Mouse (Mus musculus) CH12.LX (cell line): ENCODE measurements around the gene Cnst. TPM values are rescaled to one million over a fixed set of nuclear protein-coding genes. Genes with fewer than 3 reads are reported as not detected.

Source experiments
- DNase-seq: peaks from one replicate; pipeline ENCODE4 v3.0.0-alpha.2; 2013; ENCODE audit errors: extremely low read depth
- H3K27ac ChIP-seq: 2 replicates; pipeline ENCODE4 v1.5.1; 2012; ENCODE audit warnings: low read depth, mild to moderate bottlenecking, control low read depth, moderate library complexity; ENCODE audit not compliant: insufficient read depth
- H3K27me3 ChIP-seq: replicated peaks from 2 replicates; pipeline ENCODE3; 2012; ENCODE audit warnings: inconsistent platforms
- H3K36me3 ChIP-seq, 2 experiments: replicated peaks in 1 of 2; 2 replicates each; pipeline versions ENCODE3 to v1.6.1; 2012; ENCODE audit warnings: inconsistent platforms in 1 of 2, low read length in 1 of 2, mild to moderate bottlenecking in 1 of 2, mixed read lengths in 1 of 2, moderate library complexity in 1 of 2; ENCODE audit not compliant: control insufficient read depth in 1 of 2, insufficient read depth in 1 of 2
- H3K4me1 ChIP-seq, 2 experiments: 2 replicates each; pipeline ENCODE4 v1.6.1; 2012; ENCODE audit warnings: inconsistent platforms in 1 of 2, moderate library complexity in 1 of 2; ENCODE audit not compliant: insufficient read depth in 2 of 2, control insufficient read depth in 1 of 2
- H3K4me2 ChIP-seq: 2 replicates; pipeline ENCODE4 v1.6.1; 2012; ENCODE audit warnings: low read depth, mild to moderate bottlenecking, control low read depth; ENCODE audit not compliant: poor library complexity, insufficient read depth, severe bottlenecking
- H3K4me3 ChIP-seq, 3 experiments: fragments of 150-350 bp in 1 of 3; sonication (generic) in 1 of 3; replicated peaks in 1 of 3; 2 replicates each; pipeline versions ENCODE3 to v1.5.1; 2011 to 2012; ENCODE audit warnings: low read depth in 2 of 3, low read length in 2 of 3, mild to moderate bottlenecking in 2 of 3, moderate library complexity in 2 of 3, control low read depth in 1 of 3, improper control_type of control experiment in 1 of 3, inconsistent platforms in 1 of 3, mixed read lengths in 1 of 3; ENCODE audit not compliant: poor library complexity in 1 of 3
- H3K79me2 ChIP-seq: replicated peaks from 2 replicates; pipeline ENCODE4 v1.6.1; 2012; ENCODE audit warnings: mild to moderate bottlenecking, moderate library complexity; ENCODE audit not compliant: control insufficient read depth, poor library complexity, insufficient read depth, severe bottlenecking; ENCODE audit errors: extremely low read depth
- H3K9ac ChIP-seq: 2 replicates; pipeline ENCODE4 v1.6.1; 2012; ENCODE audit warnings: low read depth, mild to moderate bottlenecking, control low read depth, moderate library complexity; ENCODE audit not compliant: insufficient read depth
- H3K9me3 ChIP-seq: replicated peaks from 2 replicates; pipeline ENCODE3; 2012; ENCODE audit warnings: low read length, inconsistent platforms, mixed read lengths
- CTCF ChIP-seq, 2 experiments: IDR thresholded peaks in 1 of 2; conservative IDR thresholded peaks in 1 of 2; 2 replicates each; pipeline ENCODE4 v1.5.1; 2011 to 2012; ENCODE audit warnings: low read depth in 2 of 2, low read length in 2 of 2, improper control_type of control experiment in 1 of 2, inconsistent platforms in 1 of 2, mild to moderate bottlenecking in 1 of 2, moderate library complexity in 1 of 2
- E2F4 ChIP-seq: IDR thresholded peaks from 2 replicates; pipeline ENCODE4 v1.6.1; 2011; ENCODE audit warnings: low read depth, low read length, improper control_type of control experiment; ENCODE audit not compliant: insufficient replicate concordance
- ETS1 ChIP-seq: conservative IDR thresholded peaks from 2 replicates; pipeline ENCODE4 v1.6.1; 2012; ENCODE audit warnings: low read depth, mild to moderate bottlenecking, inconsistent platforms, low read length, improper control_type of control experiment, moderate library complexity
- GABPA ChIP-seq: IDR thresholded peaks from 2 replicates; pipeline ENCODE4 v1.6.1; 2012; ENCODE audit warnings: low read depth, low read length, improper control_type of control experiment, inconsistent platforms; ENCODE audit not compliant: insufficient replicate concordance
- MAX ChIP-seq: IDR thresholded peaks from 2 replicates; pipeline ENCODE4 v1.6.1; 2011; ENCODE audit warnings: low read length, improper control_type of control experiment
- MAZ ChIP-seq: IDR thresholded peaks from 2 replicates; pipeline ENCODE4 v1.6.1; 2012; ENCODE audit warnings: low read depth, mild to moderate bottlenecking, inconsistent platforms, low read length, improper control_type of control experiment, moderate library complexity
- PAX5 ChIP-seq: IDR thresholded peaks from 2 replicates; pipeline ENCODE4 v1.6.1; 2012; ENCODE audit warnings: low read length, inconsistent platforms, mixed read lengths
- RAD21 ChIP-seq: IDR thresholded peaks from 2 replicates; pipeline ENCODE4 v1.6.1; 2011; ENCODE audit warnings: low read depth, mild to moderate bottlenecking, low read length, improper control_type of control experiment, moderate library complexity
- TBP ChIP-seq: conservative IDR thresholded peaks from 2 replicates; pipeline ENCODE4 v1.6.1; 2011; ENCODE audit warnings: low read depth, low read length, improper control_type of control experiment
- TCF12 ChIP-seq: IDR thresholded peaks from 2 replicates; pipeline ENCODE4 v1.6.1; 2014; ENCODE audit warnings: low read depth, mild to moderate bottlenecking, inconsistent platforms, low read length, improper control_type of control experiment
- UBTF ChIP-seq: IDR thresholded peaks from 2 replicates; pipeline ENCODE4 v1.6.1; 2012; ENCODE audit warnings: low read depth, mild to moderate bottlenecking, inconsistent platforms, low read length, improper control_type of control experiment, moderate library complexity
- ZKSCAN1 ChIP-seq: IDR thresholded peaks from 2 replicates; pipeline ENCODE4 v1.6.1; 2012; ENCODE audit warnings: low read depth, inconsistent platforms, low read length, improper control_type of control experiment, borderline replicate concordance
- dilution Hi-C: fragments of 300-500 bp; cut with MboI; formaldehyde crosslinking; loops from 2 replicates; pipeline ENCODE4 v1.14.3; 2020; ENCODE audit warnings: low sequenced_read_pairs; ENCODE audit not compliant: extremely low pct_unique_long_range_greater_than_20kb, extremely low pct_ligation_motif_present
- in situ Hi-C: fragments of 300-500 bp; cut with MboI; formaldehyde crosslinking; loops from 3 replicates; pipeline ENCODE4 v1.14.3; 2019; ENCODE audit warnings: low sequenced_read_pairs, low pct_ligation_motif_present, low pct_unique_long_range_greater_than_20kb, mixed read lengths
- polyA plus RNA-seq: library from polyadenylated mRNA; unstranded; fragments of >175 nt; gene quantifications from 2 replicates; pipeline ENCODE4 v1.2.1, GENCODE M21; 2012; ENCODE audit warnings: low read depth; ENCODE audit not compliant: insufficient read length
- total RNA-seq, 2 experiments: library from RNA; depleted of rRNA; stranded (reverse); fragments of 300-350 nt in 1 of 2; fragments of >200 nt in 1 of 2; gene quantifications; 2 replicates each; pipeline ENCODE4 v1.2.3; 2012 to 2014

Cnst gene
- total and polyA plus RNA-seq, 3 experiments: 7.8 to 10.2 (median 9.3) TPM

GRCm38 (mm10) chr1:179539887-179540286 is 6.3 kb upstream of the Cnst start:
- Histone ChIP-seq H3K4me2 (no peak overlapping the region), H3K27me3 (no peaks in the 10 kb centered on the region), H3K9me3 (no peaks in the 10 kb centered on the region), H3K36me3 (peaks cover 49 to 89% of the 10 kb centered on the region in 2 experiments), H3K4me1 (peaks cover 7 to 23% of the 10 kb centered on the region in 2 experiments; a peak in 3 of 4 replicates), H3K27ac (no peak overlapping the region), H3K4me3 (no peak overlapping the region), H3K79me2 (peaks cover 26% of the 10 kb centered on the region), H3K9ac (no peak overlapping the region)
- DNase-seq: no peak
- in situ Hi-C loops (no loop called here), dilution Hi-C loops (no loop called here)
- no peak for TF ChIP-seq TBP
- TF ChIP-seq PAX5: no peak
- TF ChIP-seq ZKSCAN1: no peak
- TF ChIP-seq E2F4: no peak

- Histone ChIP-seq H3K9me3 (no peaks in the 10 kb centered on the region), H3K4me3 (no peak overlapping the region)
Measured at GRCm38 (mm10) chr1:179541502-179541901, 4.7 kb upstream of the Cnst start.

GRCm38 (mm10) chr1:179546551-179546917 is 364 bp downstream of the Cnst start:
- Histone ChIP-seq H3K27me3 (no peaks in the 10 kb centered on the region), H3K9me3 (no peaks in the 10 kb centered on the region), H3K4me3 (peak overlapping the region; percentile 73 to 89 (median 76)), H3K27ac (peak overlapping the region; percentile 38; the same call in 1 of the 2 replicates), H3K9ac (peak overlapping the region; percentile 44), H3K4me2 (no peak overlapping the region), H3K4me1 (peaks cover 11 to 59% of the 10 kb centered on the region in 2 experiments), H3K36me3 (peaks cover 5 to 31% of the 10 kb centered on the region in 2 experiments), H3K79me2 (peaks cover 37% of the 10 kb centered on the region)
- dilution Hi-C loops (no loop called here), in situ Hi-C loops (no loop called here)
- TF ChIP-seq TCF12 (peak; percentile 11; the same call in 1 of the 2 replicates), MAX (no peak), GABPA (no peak), RAD21 (no peak), MAZ (no peak), UBTF (no peak), TBP (no peak)
- no peak for DNase-seq

More at GRCm38 (mm10) chr1:179541502-179541901, 4.7 kb upstream of the Cnst start:
- dilution Hi-C loops: no loop called here
- H3K9ac ChIP-seq: no peak overlapping the region
- TF ChIP-seq RAD21: peak; percentile 5
- TF ChIP-seq CTCF (conservative IDR thresholded peaks at IDR 0.05 in 1 of 2, IDR thresholded peaks at IDR 0.05 in 1 of 2; ENCODE audit: low read depth in 2 of 2, low read length in 2 of 2): peak; percentile 29 to 52; a peak in 3 of 4 replicates
- no peak for TF ChIP-seq ETS1
- TF ChIP-seq, all 38 proteins: peak for 2
- Histone ChIP-seq H3K79me2 (peaks cover 36% of the 10 kb centered on the region), H3K4me1 (peaks cover 7 to 27% of the 10 kb centered on the region in 2 experiments; a peak in 3 of 4 replicates), H3K27me3 (no peaks in the 10 kb centered on the region), H3K36me3 (peaks cover 41 to 73% of the 10 kb centered on the region in 2 experiments), H3K4me2 (no peak overlapping the region), H3K27ac (no peak overlapping the region)
- in situ Hi-C loops: no loop called here
- peak; percentile 50 for DNase-seq
